Mouse (Mus musculus) right cerebral cortex, postnatal 14 days (tissue): ENCODE measurements at regions not wholly inside any gene's neighbourhood (a gene's known extent, or its start where the extent isn't known, plus 50 kb on each side); places are given as distances from the start of the nearest gene placed in this dataset.

Experiments used
- DNase-seq: peaks from one replicate; pipeline ENCODE4 v3.0.0; 2022

DNA sequence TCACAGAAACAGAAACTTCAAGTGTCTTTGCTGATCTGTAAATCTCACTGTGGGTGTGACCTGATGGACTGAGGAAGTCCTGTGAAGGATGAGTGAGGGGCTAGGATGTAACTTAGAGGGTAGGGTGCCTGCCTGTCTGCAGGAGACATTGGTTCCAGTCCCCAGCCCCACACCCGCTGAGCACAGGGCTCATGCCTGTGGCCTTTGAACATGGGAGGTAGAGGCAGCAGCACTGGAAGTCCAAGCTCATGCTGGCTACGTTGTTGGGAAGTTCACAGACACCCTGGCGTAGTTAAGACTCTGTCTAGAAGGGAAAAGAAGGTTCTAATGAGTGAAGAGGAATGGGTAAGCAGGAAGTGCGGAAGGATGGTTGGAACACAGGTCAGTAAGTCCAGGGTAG is 59.7 kb upstream of the Tgm3 start:
- DNase-seq: no peak

DNA sequence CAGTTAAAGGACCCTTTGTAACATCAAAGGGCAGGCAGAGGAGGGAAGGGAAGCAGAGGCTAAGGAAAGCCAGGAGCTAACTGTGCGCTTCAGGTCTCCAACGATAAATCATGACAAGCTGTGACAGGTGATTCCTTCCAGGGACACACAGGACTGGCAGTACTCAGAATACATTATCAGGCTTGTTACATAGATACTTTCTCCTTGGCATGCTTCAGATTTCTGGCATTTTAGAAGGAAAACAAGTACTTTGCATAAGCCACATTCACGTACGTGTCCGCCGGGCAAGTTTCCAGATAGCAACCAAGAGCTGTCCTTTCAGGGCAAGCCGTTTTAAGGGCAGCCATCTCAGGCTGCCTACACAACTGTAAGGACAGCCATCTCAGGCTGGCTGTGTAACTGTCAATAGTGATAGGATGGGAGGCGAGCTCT is 56.9 kb upstream of the Tgm3 start:
- no peak for DNase-seq

DNA sequence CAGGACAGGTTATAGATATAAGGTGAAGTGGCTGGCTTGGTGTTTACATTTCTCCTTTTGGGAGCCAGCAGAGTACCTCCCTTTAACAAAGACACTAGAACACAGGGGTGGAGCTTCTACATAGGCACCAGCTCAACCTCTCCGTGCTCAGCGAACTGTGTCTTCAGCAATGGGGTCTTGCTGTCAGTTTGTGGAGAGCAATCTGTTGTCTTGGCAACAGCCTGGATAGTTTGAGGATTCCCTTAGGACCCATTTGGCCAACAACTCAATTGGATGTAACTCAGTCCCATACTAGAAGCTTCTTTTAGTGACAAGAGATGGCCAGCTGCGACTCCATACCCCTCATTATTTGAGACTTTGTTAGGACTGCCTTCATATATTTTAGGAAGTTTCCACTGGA is 54.0 kb upstream of the Tgm3 start:
- no peak for DNase-seq

DNA sequence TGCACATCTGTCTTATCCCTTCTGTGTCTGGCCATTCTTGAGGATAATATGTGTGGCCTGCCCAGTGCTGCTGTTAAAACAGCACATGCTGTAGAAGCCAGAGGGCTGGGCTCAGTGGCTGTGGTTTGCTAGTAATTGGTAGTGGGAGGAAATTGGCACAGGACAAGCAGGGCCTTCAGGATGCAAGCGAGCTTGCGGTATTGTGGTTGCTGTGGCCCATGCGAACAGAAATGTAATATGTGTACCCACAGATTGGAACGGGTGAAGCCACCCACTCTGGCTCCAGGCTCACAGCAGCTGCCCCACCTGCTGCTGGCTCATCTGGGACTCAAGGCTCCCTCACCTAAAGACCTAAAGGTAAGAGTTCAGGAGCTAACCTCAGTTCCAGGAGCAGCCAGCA is 51.8 kb upstream of the Tgm3 start:
- DNase-seq: no peak

DNA sequence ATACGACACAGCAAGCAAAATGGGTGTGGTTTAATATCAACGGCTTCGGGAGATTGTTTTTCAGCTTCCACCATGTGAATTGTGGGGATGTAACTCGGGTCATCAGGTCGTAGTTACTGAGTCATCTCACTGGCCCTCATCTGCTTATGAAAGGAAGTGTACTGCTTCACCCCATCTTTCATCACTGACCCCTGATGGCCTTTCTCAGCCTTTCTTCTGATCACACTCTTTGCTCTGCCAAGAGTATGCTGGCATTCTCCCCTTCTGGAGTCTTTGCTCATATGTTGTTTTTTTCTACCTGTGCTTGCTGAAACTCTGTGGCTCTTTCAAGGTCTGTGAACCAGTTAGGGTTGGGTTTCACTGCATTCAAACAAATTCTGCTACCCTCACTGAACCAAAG is 50.6 kb upstream of the Tgm3 start:
- DNase-seq: no peak
